Mouse (Mus musculus): Measurements from ENCODE around the gene Gabarap. TPM values are rescaled to one million over a fixed set of nuclear protein-coding genes. Genes with fewer than 3 reads are reported as not detected.

Gabarap gene
- polyA plus RNA-seq, 1 experiment from 2014 or later = 447 TPM

DNA sequence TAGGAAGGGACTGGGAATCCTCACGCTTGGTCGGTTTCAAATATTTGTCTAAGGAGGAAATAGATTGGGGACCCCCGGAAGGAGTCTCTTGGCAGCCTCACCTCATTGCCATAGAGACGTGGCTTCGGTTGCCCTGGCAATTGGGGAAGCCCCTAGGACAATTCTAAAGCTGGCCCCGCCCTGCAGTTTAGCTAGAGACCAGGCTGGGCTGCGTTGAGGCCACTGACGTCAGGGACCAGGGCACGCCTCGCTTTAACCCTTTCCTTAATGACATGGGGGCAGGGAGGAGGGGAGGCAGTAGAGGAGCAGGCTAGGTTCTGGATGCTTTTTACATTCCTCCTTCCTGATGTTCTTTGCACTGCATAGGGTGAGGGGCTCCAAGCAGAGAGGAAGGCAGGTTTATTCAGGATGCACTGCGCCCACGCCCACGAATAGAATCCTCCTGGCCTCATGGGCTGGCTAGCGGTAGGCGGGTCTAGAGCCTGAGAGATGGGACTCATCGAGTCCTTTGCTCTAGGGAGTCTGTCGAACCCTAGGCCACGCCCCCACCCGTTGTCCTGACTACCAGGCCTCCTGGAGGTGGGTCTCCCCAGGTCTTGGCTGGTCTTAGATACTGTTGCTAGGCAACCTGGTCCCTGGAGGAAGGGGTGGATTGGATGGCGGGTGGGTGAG lies 38.3 kb downstream of the Gabarap start:
- under 1% methylated on average over 20 of the region's 20 CpGs for WGBS
- Histone ChIP-seq H3K27me3 (no peaks in the 10 kb centered on the region), H3K4me2 (peak overlapping the region; percentile 68), H3K4me1 (peaks cover 55% of the 10 kb centered on the region), H3K9me3 (replicated peaks) (no peaks in the 10 kb centered on the region), H3K27ac (peak overlapping the region; percentile 89), H3K36me3 (peaks cover 41% of the 10 kb centered on the region), H3K9ac (no peak overlapping the region), H3K4me3 (replicated peaks) (peak overlapping the region; percentile 31)
- ATAC-seq (replicated peaks; ENCODE audit: low FRiP score) = peak; percentile 72

DNA sequence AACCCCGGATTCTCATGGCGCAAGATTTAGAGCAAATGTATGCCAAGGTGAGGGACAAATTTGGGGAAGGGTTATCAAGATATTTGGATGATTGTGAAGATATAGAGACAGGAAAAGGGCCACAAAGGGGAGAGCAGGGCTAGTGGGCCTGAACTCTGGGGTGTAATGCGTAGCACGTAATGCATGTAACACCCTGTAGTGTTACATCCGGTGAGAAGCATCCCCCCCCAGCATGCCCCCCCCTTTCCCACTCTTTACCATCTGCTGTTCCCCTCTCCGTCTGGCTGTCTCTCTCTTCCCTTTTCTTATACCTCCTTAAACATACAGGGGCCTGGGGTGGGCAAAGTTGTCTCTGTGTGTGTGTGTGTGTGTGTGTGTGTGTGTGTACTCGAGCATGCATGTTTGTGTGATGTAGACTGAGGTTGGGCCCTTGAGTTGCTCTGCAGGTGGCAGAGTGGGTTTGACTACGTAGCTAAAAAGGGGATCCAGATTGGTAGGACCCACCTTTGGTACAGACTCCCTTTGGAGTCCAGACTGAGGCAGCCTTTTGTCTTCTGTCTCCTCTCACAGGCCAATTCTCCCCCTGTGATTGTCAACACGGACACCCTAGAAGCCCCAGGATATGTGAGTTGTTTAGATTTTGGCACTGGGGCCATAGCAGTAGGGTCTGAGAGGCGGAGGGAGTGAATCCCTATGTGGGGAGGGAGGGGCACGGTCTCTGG lies 39.0 kb downstream of the Gabarap start:
- 36% methylated on average over 11 of the region's 11 CpGs for WGBS
- peak overlapping the region; percentile 68 for H3K4me2 ChIP-seq
- no peak overlapping the region for H3K9ac ChIP-seq
- H3K4me1 ChIP-seq = peaks cover 51% of the 10 kb centered on the region
- peak overlapping the region; percentile 31 for H3K4me3 ChIP-seq (replicated peaks)
- H3K27me3 ChIP-seq = no peaks in the 10 kb centered on the region
- peaks cover 47% of the 10 kb centered on the region for H3K36me3 ChIP-seq
- peak overlapping the region; percentile 89; the same call in 1 of the 2 replicates for H3K27ac ChIP-seq
- no peaks in the 10 kb centered on the region for H3K9me3 ChIP-seq (replicated peaks)
- ATAC-seq (replicated peaks; ENCODE audit: low FRiP score) = no peak

DNA sequence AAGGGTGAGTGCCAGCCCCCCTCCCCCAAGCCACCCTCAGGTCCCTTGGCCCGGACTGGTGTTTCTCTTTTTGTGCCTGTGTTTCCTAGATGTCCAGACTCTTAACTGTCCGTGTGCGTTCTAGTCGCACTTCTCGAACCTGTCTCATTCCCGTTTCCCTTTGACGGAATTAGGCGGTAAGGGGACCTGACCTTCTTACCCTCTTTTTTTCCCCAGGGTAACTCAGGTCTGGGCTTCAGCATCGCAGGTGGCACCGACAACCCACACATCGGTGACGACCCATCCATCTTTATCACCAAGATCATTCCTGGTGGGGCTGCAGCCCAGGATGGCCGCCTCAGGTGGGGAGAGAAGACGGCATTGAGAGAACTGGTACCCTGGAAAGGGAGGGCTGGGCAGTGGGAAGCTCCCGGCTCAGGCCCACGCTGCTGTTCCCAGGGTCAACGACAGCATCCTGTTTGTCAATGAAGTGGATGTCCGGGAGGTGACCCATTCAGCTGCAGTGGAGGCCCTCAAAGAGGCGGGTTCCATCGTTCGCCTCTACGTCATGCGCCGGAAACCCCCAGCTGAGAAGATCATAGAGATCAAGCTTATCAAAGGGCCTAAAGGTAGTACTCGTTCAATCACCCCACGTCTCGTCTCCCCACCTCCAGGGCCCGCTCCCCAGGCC lies 39.8 kb downstream of the Gabarap start:
- H3K27ac ChIP-seq = no peak overlapping the region
- peaks cover 51% of the 10 kb centered on the region for H3K36me3 ChIP-seq
- H3K4me3 ChIP-seq (replicated peaks) = no peak overlapping the region
- 93% methylated on average over 28 of the region's 28 CpGs for WGBS
- no peak overlapping the region for H3K4me2 ChIP-seq
- no peak for ATAC-seq (replicated peaks; ENCODE audit: low FRiP score)
- no peaks in the 10 kb centered on the region for H3K9me3 ChIP-seq (replicated peaks)
- H3K9ac ChIP-seq = no peak overlapping the region
- no peaks in the 10 kb centered on the region for H3K27me3 ChIP-seq
- peaks cover 46% of the 10 kb centered on the region for H3K4me1 ChIP-seq

DNA sequence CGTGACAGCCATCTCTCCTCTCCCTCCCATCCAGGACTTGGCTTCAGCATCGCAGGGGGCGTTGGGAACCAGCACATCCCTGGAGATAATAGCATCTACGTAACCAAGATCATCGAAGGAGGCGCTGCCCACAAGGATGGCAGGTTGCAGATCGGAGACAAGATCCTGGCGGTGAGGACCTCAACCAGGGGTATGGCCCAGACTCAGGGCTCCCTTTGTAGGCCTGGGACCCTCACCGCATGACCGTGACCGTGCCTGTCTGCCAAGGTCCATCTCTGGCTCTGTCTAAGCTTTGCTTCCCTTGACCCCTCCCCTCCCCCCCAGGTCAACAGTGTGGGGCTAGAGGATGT lies 40.4 kb downstream of the Gabarap start:
- Histone ChIP-seq H3K4me3 (replicated peaks) (no peak overlapping the region), H3K4me2 (no peak overlapping the region), H3K9ac (no peak overlapping the region), H3K4me1 (peaks cover 41% of the 10 kb centered on the region), H3K36me3 (peaks cover 51% of the 10 kb centered on the region), H3K27me3 (no peaks in the 10 kb centered on the region), H3K9me3 (replicated peaks) (no peaks in the 10 kb centered on the region), H3K27ac (no peak overlapping the region)
- WGBS = 97% methylated on average over 11 of the region's 11 CpGs
- ATAC-seq (replicated peaks; ENCODE audit: low FRiP score) = no peak

DNA sequence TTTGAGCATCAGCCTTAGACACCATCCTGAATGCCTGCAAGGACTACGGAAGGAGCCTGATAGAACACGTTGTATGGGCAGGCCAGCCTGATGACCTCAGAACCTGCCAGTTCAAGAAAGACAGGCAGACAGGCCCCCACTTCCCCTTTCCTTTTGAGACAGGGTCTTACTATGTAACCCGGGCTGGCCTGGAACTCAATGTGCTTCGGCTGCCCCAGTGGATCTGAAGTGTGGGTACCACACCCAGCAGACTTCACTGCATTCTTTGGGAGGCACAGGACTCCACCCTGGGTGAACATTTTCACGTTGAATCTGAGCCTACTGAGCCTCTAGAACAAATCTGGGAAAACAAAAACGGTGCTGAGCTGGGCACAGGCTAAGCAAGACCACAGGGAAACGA lies 47.2 kb downstream of the Gabarap start:
- Histone ChIP-seq H3K9ac (no peak overlapping the region), H3K4me3 (replicated peaks) (no peak overlapping the region), H3K36me3 (peaks cover 79% of the 10 kb centered on the region), H3K27me3 (no peaks in the 10 kb centered on the region), H3K9me3 (replicated peaks) (no peaks in the 10 kb centered on the region), H3K4me2 (no peak overlapping the region), H3K4me1 (no peaks in the 10 kb centered on the region), H3K27ac (no peak overlapping the region)
- ATAC-seq (replicated peaks; ENCODE audit: low FRiP score) = no peak
- WGBS = 81% methylated on average over 7 of the region's 7 CpGs

DNA sequence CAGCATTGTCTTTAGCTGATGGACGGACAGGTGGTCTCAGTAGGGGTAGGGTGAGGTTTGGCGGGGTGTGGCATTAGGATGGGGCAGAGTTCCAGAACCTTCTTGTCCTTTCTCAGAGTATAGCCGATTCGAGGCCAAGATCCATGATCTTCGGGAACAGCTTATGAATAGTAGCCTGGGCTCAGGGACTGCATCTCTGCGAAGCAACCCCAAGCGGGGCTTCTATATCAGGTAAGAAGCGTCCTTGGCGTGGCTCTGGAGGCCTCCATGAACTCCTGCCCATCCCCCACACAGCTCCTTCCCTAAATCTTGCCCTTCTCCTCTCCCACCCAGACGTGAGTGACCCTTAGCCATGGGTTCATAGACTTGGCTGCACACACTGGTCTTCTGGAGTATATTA lies 48.7 kb downstream of the Gabarap start:
- Histone ChIP-seq H3K4me2 (no peak overlapping the region), H3K9me3 (replicated peaks) (no peaks in the 10 kb centered on the region), H3K27me3 (no peaks in the 10 kb centered on the region), H3K9ac (no peak overlapping the region), H3K4me3 (replicated peaks) (no peak overlapping the region), H3K27ac (no peak overlapping the region), H3K36me3 (peaks cover 79% of the 10 kb centered on the region), H3K4me1 (peaks cover 7% of the 10 kb centered on the region)
- ATAC-seq (replicated peaks; ENCODE audit: low FRiP score) = no peak
- WGBS = 88% methylated on average over 10 of the region's 10 CpGs

DNA sequence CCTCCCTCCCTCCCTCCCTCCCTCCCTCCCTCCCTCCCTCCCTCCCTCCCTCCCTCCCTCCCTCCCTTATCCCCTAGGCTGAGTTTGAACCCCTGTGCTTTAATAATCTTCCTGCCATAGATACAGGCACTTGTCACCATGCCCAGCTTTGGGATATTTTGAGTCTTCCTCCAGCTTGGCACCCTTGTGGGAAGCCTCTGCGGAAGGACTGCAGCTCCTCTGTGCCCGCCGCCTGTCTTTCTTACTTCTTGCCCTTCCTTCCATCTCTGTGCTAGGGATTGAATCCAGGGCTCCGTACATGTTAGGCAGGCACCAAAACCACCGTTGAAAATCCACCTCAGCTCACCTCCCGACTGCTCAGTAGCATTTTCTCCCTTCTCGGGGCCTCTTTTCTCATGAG lies 49.2 kb downstream of the Gabarap start:
- H3K9me3 ChIP-seq (replicated peaks) = no peaks in the 10 kb centered on the region
- no peak overlapping the region for H3K27ac ChIP-seq
- peaks cover 13% of the 10 kb centered on the region for H3K4me1 ChIP-seq
- no peaks in the 10 kb centered on the region for H3K27me3 ChIP-seq
- no peak overlapping the region for H3K4me2 ChIP-seq
- H3K4me3 ChIP-seq (replicated peaks) = no peak overlapping the region
- 87% methylated on average over 7 of the region's 7 CpGs for WGBS
- ATAC-seq (replicated peaks; ENCODE audit: low FRiP score) = no peak
- H3K9ac ChIP-seq = no peak overlapping the region
- H3K36me3 ChIP-seq = peaks cover 78% of the 10 kb centered on the region

DNA sequence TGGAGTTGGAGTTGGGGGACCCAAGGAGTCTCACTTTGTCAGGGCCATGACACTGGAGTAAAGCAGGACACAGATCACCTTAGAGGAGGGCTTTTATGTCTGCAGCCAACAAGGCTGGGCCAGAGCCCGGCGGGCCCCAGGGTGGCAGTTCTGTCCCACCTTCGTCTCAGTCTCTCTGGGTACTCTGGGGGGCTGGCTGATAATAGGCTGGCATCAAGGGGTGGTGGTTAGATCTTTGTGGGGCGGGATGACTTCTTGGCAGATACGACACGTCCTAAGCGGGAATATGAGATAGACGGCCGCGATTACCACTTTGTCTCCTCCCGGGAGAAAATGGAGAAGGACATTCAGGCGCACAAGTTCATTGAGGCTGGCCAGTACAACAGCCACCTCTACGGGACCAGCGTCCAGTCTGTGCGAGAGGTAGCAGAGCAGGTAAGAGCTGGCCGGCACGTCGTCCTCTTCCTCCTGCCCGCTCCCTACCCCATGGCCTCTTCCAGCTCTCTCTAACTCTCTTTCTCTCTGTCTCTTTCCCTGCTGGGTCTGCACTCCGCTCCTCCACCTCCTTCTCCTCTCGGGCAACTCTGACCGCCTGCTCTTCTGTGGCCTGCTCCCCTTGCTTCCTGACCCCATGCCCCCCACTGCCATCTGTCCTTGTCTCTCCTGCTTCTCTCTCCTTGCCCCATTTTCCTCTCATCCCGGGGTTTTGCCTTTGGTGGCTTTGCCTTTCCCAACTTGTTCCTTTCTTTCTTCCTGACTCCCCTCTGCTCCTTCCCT lies 51.6 kb downstream of the Gabarap start:
- Histone ChIP-seq H3K27me3 (no peaks in the 10 kb centered on the region), H3K4me1 (peaks cover 21% of the 10 kb centered on the region), H3K4me3 (replicated peaks) (no peak overlapping the region), H3K27ac (no peak overlapping the region), H3K4me2 (no peak overlapping the region), H3K9ac (no peak overlapping the region), H3K9me3 (replicated peaks) (no peaks in the 10 kb centered on the region), H3K36me3 (peaks cover 68% of the 10 kb centered on the region)
- 85% methylated on average over 23 of the region's 23 CpGs for WGBS
- ATAC-seq (replicated peaks; ENCODE audit: low FRiP score) = no peak

DNA sequence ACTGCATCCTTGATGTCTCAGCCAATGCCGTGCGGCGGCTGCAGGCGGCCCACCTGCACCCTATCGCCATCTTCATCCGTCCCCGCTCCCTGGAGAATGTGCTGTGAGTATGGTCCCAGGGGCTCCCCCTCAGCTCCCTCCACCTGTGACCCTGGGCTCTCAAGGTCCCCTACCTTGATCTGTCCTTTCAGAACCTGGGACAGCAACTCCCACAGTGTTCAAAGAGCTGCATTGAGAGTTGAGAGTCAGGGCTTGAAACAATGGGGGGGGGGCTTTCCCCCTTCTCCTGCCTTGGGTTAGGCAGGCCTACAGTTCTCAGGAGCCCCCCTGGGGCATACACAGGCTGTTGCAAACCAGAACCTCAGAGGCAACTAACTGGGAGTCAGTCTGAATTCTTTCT lies 52.7 kb downstream of the Gabarap start:
- peaks cover 21% of the 10 kb centered on the region for H3K4me1 ChIP-seq
- no peak overlapping the region for H3K27ac ChIP-seq
- no peak overlapping the region for H3K4me2 ChIP-seq
- H3K4me3 ChIP-seq (replicated peaks) = no peak overlapping the region
- H3K9me3 ChIP-seq (replicated peaks) = no peaks in the 10 kb centered on the region
- no peaks in the 10 kb centered on the region for H3K27me3 ChIP-seq
- no peak for ATAC-seq (replicated peaks; ENCODE audit: low FRiP score)
- H3K36me3 ChIP-seq = peaks cover 59% of the 10 kb centered on the region
- H3K9ac ChIP-seq = no peak overlapping the region
- 87% methylated on average over 7 of the region's 7 CpGs for WGBS

MicroRNA genes within 50 kb of the gene (microRNA counts, 519-probe panel; counts per million panel counts)
- microRNA mmu-miR-324-3p (31.7 counts per million), microRNA mmu-miR-324-5p (2,537 counts per million, percentile 46 among the panel's probes with 10 or more counts)

Small RNA genes within 50 kb of the gene (microRNA-seq; reads per million reads assigned to microRNA genes)
- gene Gm44349 (not detected), gene Mir324 (2,144 reads per million, percentile 85 among the genes with 10 or more reads in this experiment)

Other genes with a start within 250 kb of the Gabarap start
- 29.9 and 31.1 TPM in 2 replicates for gene Polr2a, start 232.5 kb upstream of the Gabarap start, polyA plus RNA-seq (2015; fragmentation: Nextera tagmentation; extraction: Ambion mirVana)
- gene Slc35g3, start 229.2 kb upstream of the Gabarap start, polyA plus RNA-seq (2015; fragmentation: Nextera tagmentation; extraction: Ambion mirVana) = 0.27 and 0.36 TPM in 2 replicates
- gene Zbtb4, start 225.2 kb upstream of the Gabarap start, polyA plus RNA-seq (2015; fragmentation: Nextera tagmentation; extraction: Ambion mirVana) = 1.9 and 2.8 TPM in 2 replicates
- 11.4 and 12.3 TPM in 2 replicates for gene Chrnb1, start 195.2 kb upstream of the Gabarap start, polyA plus RNA-seq (2015; fragmentation: Nextera tagmentation; extraction: Ambion mirVana)
- 2.0 and 2.5 TPM in 2 replicates for gene Fgf11, start 189.3 kb upstream of the Gabarap start, polyA plus RNA-seq (2015; fragmentation: Nextera tagmentation; extraction: Ambion mirVana)
- 8.3 TPM in 2 replicates for gene Tmem102, start 185.5 kb upstream of the Gabarap start, polyA plus RNA-seq (2015; fragmentation: Nextera tagmentation; extraction: Ambion mirVana)
- not detected in 2 replicates for gene Gm39566, start 175.8 kb upstream of the Gabarap start, polyA plus RNA-seq (2015; fragmentation: Nextera tagmentation; extraction: Ambion mirVana)
- not detected in 2 replicates for gene Spem2, start 172.7 kb upstream of the Gabarap start, polyA plus RNA-seq (2015; fragmentation: Nextera tagmentation; extraction: Ambion mirVana)
- 0.14 and 0.32 TPM in 2 replicates for gene Spem1, start 169.0 kb upstream of the Gabarap start, polyA plus RNA-seq (2015; fragmentation: Nextera tagmentation; extraction: Ambion mirVana)
- gene Nlgn2, start 153.4 kb upstream of the Gabarap start, polyA plus RNA-seq (2015; fragmentation: Nextera tagmentation; extraction: Ambion mirVana) = 5.6 and 7.6 TPM in 2 replicates
- 409 and 443 TPM in 2 replicates for gene Tmem256, start 152.6 kb upstream of the Gabarap start, polyA plus RNA-seq (2015; fragmentation: Nextera tagmentation; extraction: Ambion mirVana)
- gene Plscr3, start 144.8 kb upstream of the Gabarap start, polyA plus RNA-seq (2015; fragmentation: Nextera tagmentation; extraction: Ambion mirVana) = 96.5 and 105 TPM in 2 replicates
- 5.8 and 7.3 TPM in 2 replicates for gene Tnk1, start 132.4 kb upstream of the Gabarap start, polyA plus RNA-seq (2015; fragmentation: Nextera tagmentation; extraction: Ambion mirVana)
- 0.32 TPM in 1 of 2 replicates, not detected in the other for gene Tmem95, start 113.1 kb upstream of the Gabarap start, polyA plus RNA-seq (2015; fragmentation: Nextera tagmentation; extraction: Ambion mirVana)
- gene Kctd11, start 109.7 kb upstream of the Gabarap start, polyA plus RNA-seq (2015; fragmentation: Nextera tagmentation; extraction: Ambion mirVana) = 9.4 and 10.1 TPM in 2 replicates
- gene Acap1, start 95.6 kb upstream of the Gabarap start, polyA plus RNA-seq (2015; fragmentation: Nextera tagmentation; extraction: Ambion mirVana) = 0.58 and 0.62 TPM in 2 replicates
- gene 2810408A11Rik, start 90.2 kb upstream of the Gabarap start, polyA plus RNA-seq (2015; fragmentation: Nextera tagmentation; extraction: Ambion mirVana) = 12.6 and 13.0 TPM in 2 replicates
- gene Neurl4, start 90.1 kb upstream of the Gabarap start, polyA plus RNA-seq (2015; fragmentation: Nextera tagmentation; extraction: Ambion mirVana) = 9.3 and 10.8 TPM in 2 replicates
- gene Gps2, start 77.3 kb upstream of the Gabarap start, polyA plus RNA-seq (2015; fragmentation: Nextera tagmentation; extraction: Ambion mirVana) = 77.8 and 86.2 TPM in 2 replicates
- gene Eif5a, start 69.2 kb upstream of the Gabarap start, polyA plus RNA-seq (2015; fragmentation: Nextera tagmentation; extraction: Ambion mirVana) = 1,729 and 1,795 TPM in 2 replicates
- gene Ybx2, start 55.3 kb upstream of the Gabarap start, polyA plus RNA-seq (2015; fragmentation: Nextera tagmentation; extraction: Ambion mirVana) = 6.3 and 7.5 TPM in 2 replicates
- gene Slc2a4, start 43.0 kb upstream of the Gabarap start, polyA plus RNA-seq (2015; fragmentation: Nextera tagmentation; extraction: Ambion mirVana) = 17.3 and 22.1 TPM in 2 replicates
- gene Cldn7, start 26.4 kb upstream of the Gabarap start, polyA plus RNA-seq (2015; fragmentation: Nextera tagmentation; extraction: Ambion mirVana) = 173 and 178 TPM in 2 replicates
- 31.0 and 31.7 TPM in 2 replicates for gene Ctdnep1, start 10.0 kb upstream of the Gabarap start, polyA plus RNA-seq (2015; fragmentation: Nextera tagmentation; extraction: Ambion mirVana)
- 116 and 120 TPM in 2 replicates for gene Elp5, start 8.6 kb upstream of the Gabarap start, polyA plus RNA-seq (2015; fragmentation: Nextera tagmentation; extraction: Ambion mirVana)
- gene Phf23, start 4.6 kb downstream of the Gabarap start, polyA plus RNA-seq (2015; fragmentation: Nextera tagmentation; extraction: Ambion mirVana) = 75.8 and 78.8 TPM in 2 replicates
- 38.2 and 43.2 TPM in 2 replicates for gene Dvl2, start 9.5 kb downstream of the Gabarap start, polyA plus RNA-seq (2015; fragmentation: Nextera tagmentation; extraction: Ambion mirVana)
- gene Acadvl, start 24.3 kb downstream of the Gabarap start, polyA plus RNA-seq (2015; fragmentation: Nextera tagmentation; extraction: Ambion mirVana) = 78.1 and 83.0 TPM in 2 replicates
- 12.9 and 15.2 TPM in 2 replicates for gene Dlg4, start 25.8 kb downstream of the Gabarap start, polyA plus RNA-seq (2015; fragmentation: Nextera tagmentation; extraction: Ambion mirVana)
- gene Asgr1, start 62.9 kb downstream of the Gabarap start, polyA plus RNA-seq (2015; fragmentation: Nextera tagmentation; extraction: Ambion mirVana) = 1.3 and 2.3 TPM in 2 replicates
- 0.18 and 0.28 TPM in 2 replicates for gene Asgr2, start 101.5 kb downstream of the Gabarap start, polyA plus RNA-seq (2015; fragmentation: Nextera tagmentation; extraction: Ambion mirVana)
- gene Mgl2, start 139.2 kb downstream of the Gabarap start, polyA plus RNA-seq (2015; fragmentation: Nextera tagmentation; extraction: Ambion mirVana) = 0.27 and 0.31 TPM in 2 replicates
- gene Clec10a, start 165.1 kb downstream of the Gabarap start, polyA plus RNA-seq (2015; fragmentation: Nextera tagmentation; extraction: Ambion mirVana) = 1.8 TPM in 1 of 2 replicates, not detected in the other
- 4.3 and 5.8 TPM in 2 replicates for gene Slc16a11, start 221.6 kb downstream of the Gabarap start, polyA plus RNA-seq (2015; fragmentation: Nextera tagmentation; extraction: Ambion mirVana)
- 13.3 TPM in 2 replicates for gene Slc16a13, start 229.9 kb downstream of the Gabarap start, polyA plus RNA-seq (2015; fragmentation: Nextera tagmentation; extraction: Ambion mirVana)
- 26.9 and 28.4 TPM in 2 replicates for gene Bcl6b, start 238.7 kb downstream of the Gabarap start, polyA plus RNA-seq (2015; fragmentation: Nextera tagmentation; extraction: Ambion mirVana)
- 178 and 179 TPM in 2 replicates for gene 0610010K14Rik, start 246.8 kb downstream of the Gabarap start, polyA plus RNA-seq (2015; fragmentation: Nextera tagmentation; extraction: Ambion mirVana)
- gene Gm21988, start 248.7 kb downstream of the Gabarap start, polyA plus RNA-seq (2015; fragmentation: Nextera tagmentation; extraction: Ambion mirVana) = 10.4 and 13.0 TPM in 2 replicates
- gene Rnasek, start 248.7 kb downstream of the Gabarap start, polyA plus RNA-seq (2015; fragmentation: Nextera tagmentation; extraction: Ambion mirVana) = 203 and 212 TPM in 2 replicates

Measured in kidney, embryonic 15.5 days (tissue).